Mouse (Mus musculus): Measurements from ENCODE around the gene Msh2.

GRCm38 (mm10) chr17:87625510-87626086 lies 46.5 kb upstream of the Msh2 start:
- TF ChIP-seq CTCF (IDR thresholded peaks at IDR 0.05; ENCODE audit: extremely low read depth, insufficient read depth, insufficient read length, insufficient replicate concordance) (no peak), POLR2A (IDR thresholded peaks at IDR 0.05; ENCODE audit: low read depth, low read length) (no peak)

Data from spleen, adult 2 months (tissue).